Mouse (Mus musculus) olfactory bulb, adult 2 months (tissue): Measurements from ENCODE around the gene 4430402I18Rik.

ENCODE experiments used
- CTCF ChIP-seq: fragments of 200-500 bp; IDR thresholded peaks from 2 replicates; pipeline ENCODE4 v1.5.1; 2012; ENCODE audit warnings: low read depth, mild to moderate bottlenecking, low read length, moderate library complexity; ENCODE audit not compliant: insufficient read depth
- POLR2A ChIP-seq: fragments of 200-500 bp; IDR thresholded peaks from 2 replicates; pipeline ENCODE4 v1.6.1; 2012; ENCODE audit warnings: mild to moderate bottlenecking, low read depth, low read length, moderate library complexity; ENCODE audit not compliant: insufficient read depth

GRCm38 (mm10) chr19:28940135-28940874 lies 27.3 kb downstream of the 4430402I18Rik start:
- TF ChIP-seq POLR2A (no peak), CTCF (no peak)
